Mouse (Mus musculus) adrenal gland (tissue): ENCODE data around the gene Slc9a2.

Source experiments
- intact Hi-C: fragments of 180-260 bp; cut with DNase I; formaldehyde crosslinking; loops from one replicate; pipeline ENCODE4 v1.15.1; 2025

Gene Slc9a2

GRCm38 (mm10) chr1:40784306-40784705, 103.9 kb downstream of the Slc9a2 start:
- intact Hi-C loops: no loop called here

- intact Hi-C loops: no loop called here
Observed at GRCm38 (mm10) chr1:40785876-40786445, 105.6 kb downstream of the Slc9a2 start.

GRCm38 (mm10) chr1:40788956-40789355, 108.6 kb downstream of the Slc9a2 start:
- intact Hi-C loops: no loop called here

- intact Hi-C loops: no loop called here
Observed at GRCm38 (mm10) chr1:40789666-40790233, 109.4 kb downstream of the Slc9a2 start.

GRCm38 (mm10) chr1:40790324-40791141, 110.2 kb downstream of the Slc9a2 start, which contains the start of gene Mfsd9:
Gene Mfsd9 (minus strand): TSS chr1:40790687.
- intact Hi-C loops: no loop called here

GRCm38 (mm10) chr1:40795508-40795907, 115.1 kb downstream of the Slc9a2 start:
- intact Hi-C loops: no loop called here

- intact Hi-C loops: no loop called here
Observed at GRCm38 (mm10) chr1:40797348-40797747, 117.0 kb downstream of the Slc9a2 start.

GRCm38 (mm10) chr1:40799121-40799520, 118.7 kb downstream of the Slc9a2 start:
- intact Hi-C loops: no loop called here

- intact Hi-C loops: no loop called here
Observed at GRCm38 (mm10) chr1:40800908-40801307, 120.5 kb downstream of the Slc9a2 start.

- intact Hi-C loops: loop anchor here (2.0 kb wide), 1 partner anchor 42 kb away; no protein-coding TSS in a partner anchor
Observed at GRCm38 (mm10) chr1:40802759-40803158, 122.4 kb downstream of the Slc9a2 start.

GRCm38 (mm10) chr1:40804118-40804517, 123.7 kb downstream of the Slc9a2 start:
- intact Hi-C loops: no loop called here

- intact Hi-C loops: no loop called here
Observed at GRCm38 (mm10) chr1:40805351-40805750, 125.0 kb downstream of the Slc9a2 start, which contains the start of gene Tmem182. Gene Tmem182 (plus strand): TSS chr1:40805601.

- intact Hi-C loops: no loop called here
Observed at GRCm38 (mm10) chr1:40805891-40806290, 125.5 kb downstream of the Slc9a2 start.

GRCm38 (mm10) chr1:40808643-40809042, 128.3 kb downstream of the Slc9a2 start:
- intact Hi-C loops: no loop called here

GRCm38 (mm10) chr1:40815071-40815845, 134.9 kb downstream of the Slc9a2 start:
- intact Hi-C loops: no loop called here
